Mouse (Mus musculus): ENCODE measurements around the gene Lhfpl2.

Gene Lhfpl2

DNA sequence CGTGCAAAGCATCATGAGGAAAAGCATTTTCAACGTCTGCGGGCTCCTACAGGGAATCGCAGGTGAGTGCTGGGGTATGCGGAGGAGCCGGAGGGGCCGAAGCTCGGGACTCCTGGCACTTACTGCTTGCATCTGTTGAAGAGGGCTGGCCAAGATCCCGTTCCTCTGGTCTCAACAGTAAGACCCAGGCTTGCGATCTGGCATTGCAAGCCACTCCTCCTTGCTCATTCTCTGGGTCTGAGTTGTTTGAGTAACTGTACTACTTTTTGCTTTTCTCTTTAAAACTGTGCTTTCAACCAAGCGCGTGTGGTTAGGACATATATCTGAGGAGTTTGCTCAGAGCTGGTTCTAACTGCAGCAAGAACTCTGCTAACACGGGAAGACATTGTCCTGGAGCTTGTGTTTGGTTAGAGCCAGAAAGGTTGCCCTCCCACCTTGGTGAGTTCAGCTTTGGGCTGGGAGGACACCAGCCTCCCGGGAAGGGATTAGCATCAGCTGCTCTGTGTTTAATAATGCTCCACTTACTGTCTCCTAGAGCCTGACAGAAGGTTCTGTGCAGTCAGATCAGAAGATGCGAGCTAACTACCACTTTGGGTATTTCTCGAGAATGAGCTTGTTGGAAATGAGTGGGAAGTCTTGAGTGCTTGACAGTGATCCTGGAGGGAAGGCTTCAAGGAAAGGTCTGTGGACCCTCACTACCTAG is 117.1 kb downstream of the Lhfpl2 start:
- DNase-seq (ENCODE audit: low read depth, low spot score) = peak; percentile 25

DNA sequence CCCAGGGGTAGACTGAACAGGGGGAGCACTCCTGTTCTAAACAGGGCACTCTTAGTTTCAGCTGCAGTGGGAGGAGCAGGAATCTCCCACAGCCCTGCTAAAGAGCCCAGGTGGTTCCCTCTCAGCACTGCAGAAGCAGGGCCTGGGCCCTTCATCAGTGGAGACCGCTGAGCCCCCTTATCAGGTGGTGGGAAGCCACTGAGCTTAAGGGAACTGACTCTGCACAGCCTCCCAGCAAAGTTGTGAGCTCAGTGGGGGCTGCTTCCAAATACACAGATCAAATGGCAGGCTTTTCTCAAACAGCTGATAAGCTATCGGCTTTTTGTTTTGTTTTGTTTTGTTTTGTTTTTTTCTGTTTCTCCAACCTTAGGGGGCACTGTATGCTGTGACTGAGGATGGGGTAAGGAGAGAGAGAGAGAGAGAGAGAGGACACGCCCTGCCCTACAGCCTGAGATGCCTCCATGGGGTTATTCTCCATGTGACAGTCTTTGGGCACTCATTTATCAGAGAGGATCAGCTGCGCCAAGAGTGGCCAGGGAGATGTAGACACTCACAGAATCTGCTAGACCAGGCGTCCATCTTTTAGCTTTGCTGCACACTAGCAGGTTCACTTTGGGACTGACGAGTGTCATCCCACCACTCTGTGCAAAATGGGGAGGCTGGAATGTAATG is 117.9 kb downstream of the Lhfpl2 start:
- no peak for DNase-seq (ENCODE audit: low read depth, low spot score)

DNA sequence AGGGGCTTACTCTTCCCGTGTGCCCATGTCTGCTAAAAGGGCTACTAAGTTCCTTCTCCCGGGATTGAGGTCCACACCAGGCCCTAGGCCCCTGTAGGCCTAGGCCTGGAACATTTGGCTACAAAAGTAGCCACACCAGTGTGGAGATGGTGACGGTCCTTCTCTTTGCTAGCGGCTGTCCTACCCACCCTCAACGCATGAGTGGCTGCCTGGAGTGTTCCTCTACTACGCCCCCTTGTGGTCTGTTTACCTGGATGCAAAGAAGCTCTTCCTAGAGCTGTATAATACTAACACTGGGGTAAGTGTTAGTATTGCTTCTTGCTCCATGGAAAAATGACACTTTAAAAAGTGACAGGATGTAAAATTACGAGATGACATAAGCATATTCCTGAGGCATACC is 119.6 kb downstream of the Lhfpl2 start:
- DNase-seq (ENCODE audit: low read depth, low spot score) = peak; percentile 65

DNA sequence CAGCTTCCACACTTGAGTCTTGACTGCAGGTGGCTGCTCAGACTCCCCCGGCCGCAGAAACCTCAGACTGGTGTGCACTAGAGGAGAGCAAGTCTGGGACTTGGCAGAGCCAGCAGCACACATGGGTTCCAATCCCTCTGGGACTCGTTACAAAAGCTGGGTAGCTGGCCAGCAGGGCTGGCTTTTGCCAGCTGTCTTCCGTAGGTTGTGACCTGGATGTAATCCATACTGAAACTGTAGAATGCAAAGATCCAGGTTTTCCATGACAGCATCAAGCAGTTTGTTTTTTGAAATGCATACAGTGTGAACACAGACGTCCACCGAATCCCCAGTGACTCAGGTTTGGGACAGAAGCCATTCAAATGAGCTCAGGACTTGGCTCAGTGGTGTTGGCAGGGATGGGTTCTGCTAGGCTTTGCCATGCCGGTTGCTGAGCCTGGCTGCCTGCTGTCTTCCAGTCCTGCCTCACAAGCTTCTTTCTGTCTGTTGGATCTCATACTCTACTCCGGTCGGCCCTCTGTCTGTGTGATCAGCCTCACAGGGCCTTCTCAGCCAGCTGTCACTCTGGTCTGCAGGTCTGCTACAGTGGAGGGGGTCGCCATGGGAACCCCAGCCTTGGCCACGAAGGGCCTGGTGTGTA is 120.9 kb downstream of the Lhfpl2 start:
- DNase-seq (ENCODE audit: low read depth, low spot score) = no peak

DNA sequence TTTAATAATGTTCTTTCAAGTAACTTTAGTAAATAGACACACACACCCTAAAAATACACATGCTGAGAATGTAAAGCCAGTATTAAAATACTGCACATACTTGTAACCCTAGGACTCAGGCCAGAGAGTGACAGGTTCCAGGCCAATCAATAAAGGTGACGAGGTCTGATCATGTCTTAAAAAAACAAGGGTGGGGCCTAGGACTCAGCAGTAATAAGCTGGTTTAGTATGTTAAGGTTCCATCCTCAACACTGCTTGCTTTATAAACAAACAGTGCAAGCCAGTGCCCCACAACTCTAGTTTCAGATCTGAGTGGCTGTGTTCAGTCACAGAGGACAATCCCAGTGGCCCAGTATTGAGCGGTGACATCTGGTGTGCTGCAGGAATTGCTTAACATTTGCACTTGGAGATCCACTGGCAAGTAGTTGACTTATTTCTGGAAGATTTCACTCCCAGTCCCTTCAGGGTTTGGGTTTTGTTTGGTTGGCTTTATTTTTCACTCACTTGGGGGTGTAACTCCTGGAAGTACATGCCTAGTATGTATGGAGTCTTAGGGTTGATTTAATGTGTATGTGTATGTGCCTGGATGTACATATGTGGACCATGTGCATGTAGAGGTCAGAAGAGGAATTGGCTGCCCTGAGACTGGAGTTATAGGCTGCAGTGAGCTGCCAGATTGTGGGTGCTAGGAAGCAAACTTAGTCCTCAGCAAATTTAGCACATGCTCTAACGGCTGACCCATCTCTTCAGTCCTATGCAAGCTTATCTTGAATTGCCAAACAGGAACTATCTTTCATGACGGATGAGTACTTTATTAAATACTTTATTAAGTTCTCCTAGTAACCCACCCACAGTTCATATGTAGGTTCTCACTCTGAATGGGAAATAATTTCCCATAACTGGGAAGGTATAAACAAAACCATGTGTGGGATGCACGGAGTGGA is 123.2 kb downstream of the Lhfpl2 start:
- DNase-seq (ENCODE audit: low read depth, low spot score) = no peak

DNA sequence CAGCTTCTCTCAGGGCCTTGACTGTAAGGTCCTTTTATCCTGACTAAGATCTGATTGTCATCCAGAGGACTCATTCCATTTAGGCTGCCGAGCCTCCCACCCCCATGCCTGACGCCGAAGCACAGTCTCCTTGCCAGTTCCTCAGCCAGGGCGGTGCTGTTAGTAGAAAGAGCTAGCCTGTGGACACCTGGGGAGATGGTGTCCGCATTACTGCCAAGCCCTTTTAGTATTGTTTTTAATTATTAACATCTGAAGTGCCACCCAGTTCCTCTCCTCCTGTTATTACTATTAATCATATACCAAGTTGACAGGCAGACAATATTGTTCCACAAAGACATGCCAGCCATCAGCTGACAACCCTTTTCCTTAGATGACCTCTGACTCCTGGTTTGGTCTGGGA is 124.4 kb downstream of the Lhfpl2 start:
- DNase-seq (ENCODE audit: low read depth, low spot score) = no peak

DNA sequence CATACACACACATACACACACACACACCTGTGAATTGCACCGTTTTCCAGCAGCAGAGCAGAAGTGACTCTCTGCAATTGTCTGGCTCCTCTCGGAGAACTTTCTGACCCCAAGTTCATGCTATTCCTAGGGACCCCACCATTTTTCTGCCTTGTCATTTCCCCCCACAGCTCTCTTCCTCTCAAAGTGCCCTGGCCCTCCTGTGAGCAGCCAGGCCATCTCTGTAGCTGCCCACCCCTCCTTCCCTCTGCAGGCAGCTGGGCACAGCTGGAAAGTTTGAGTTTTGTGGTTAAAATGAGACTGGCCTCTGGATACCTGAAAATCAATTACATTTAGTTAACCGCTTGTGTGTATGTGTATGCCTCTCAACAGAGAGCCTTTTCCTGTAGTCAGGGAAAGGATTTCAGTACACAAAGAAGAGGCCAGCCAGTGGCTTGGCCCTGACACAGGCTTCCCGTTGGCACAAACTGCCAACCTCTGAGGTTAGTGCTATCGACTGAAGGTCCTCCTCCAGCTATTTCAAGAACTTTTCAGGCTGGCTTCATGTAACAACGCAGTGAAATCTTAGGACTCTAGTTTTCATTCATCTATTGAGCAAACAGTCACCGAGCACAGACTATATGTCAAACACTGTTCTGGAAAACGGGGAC is 125.9 kb downstream of the Lhfpl2 start:
- no peak for DNase-seq (ENCODE audit: low read depth, low spot score)

DNA sequence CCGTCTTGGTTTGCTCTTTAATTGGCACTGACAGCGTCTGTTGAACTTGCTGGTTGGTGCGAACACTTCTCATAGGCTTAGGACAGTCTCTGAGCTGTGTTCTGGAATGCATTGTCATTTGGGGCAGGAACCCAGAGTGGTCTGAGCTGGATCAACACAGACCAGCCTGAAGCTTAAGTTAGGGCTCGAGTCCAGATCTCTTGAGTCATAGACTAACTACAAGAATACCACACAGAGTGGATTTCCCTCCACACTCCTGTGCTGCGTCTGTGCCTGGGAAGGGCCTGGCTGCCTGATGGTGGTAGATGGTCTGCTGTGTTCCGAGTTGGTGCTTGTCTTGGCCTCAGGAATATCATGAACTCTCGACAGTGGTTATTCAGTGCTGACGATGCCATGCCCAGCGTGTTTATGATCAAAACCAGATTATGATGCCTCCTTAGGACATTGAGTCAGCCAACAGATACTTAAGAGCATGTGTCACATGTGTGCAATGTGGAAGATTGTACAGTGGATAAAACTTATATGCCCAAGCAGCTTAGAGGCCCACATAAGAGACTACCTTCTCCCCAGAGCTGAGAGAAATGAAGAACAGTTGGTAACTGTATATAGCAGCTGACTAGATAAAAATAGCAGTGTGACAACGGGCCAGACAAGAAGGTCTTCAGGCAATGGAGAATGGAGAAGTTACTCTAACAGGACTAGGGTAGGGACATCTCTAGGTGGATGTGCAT is 127.3 kb downstream of the Lhfpl2 start:
- no peak for DNase-seq (ENCODE audit: low read depth, low spot score)

DNA sequence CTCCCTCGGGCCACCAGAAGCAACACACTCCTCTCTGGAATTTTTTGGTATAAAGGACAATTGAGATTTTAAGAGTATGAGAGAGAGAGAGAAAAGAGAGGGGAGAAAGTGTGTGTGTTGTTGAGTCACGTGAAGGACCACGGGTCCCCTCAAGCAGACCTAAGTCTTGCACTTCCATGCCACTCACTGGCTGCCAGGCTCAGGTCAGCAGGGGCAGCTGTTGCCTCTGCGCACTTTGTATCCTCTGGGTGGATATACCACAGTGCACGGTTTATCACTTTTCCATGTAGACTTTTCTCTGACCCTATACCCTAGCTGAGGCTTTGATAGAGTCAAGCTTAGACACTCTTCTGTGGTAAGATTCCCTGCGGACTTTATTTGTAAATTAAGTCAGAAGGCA is 128.0 kb downstream of the Lhfpl2 start:
- DNase-seq (ENCODE audit: low read depth, low spot score) = no peak

DNA sequence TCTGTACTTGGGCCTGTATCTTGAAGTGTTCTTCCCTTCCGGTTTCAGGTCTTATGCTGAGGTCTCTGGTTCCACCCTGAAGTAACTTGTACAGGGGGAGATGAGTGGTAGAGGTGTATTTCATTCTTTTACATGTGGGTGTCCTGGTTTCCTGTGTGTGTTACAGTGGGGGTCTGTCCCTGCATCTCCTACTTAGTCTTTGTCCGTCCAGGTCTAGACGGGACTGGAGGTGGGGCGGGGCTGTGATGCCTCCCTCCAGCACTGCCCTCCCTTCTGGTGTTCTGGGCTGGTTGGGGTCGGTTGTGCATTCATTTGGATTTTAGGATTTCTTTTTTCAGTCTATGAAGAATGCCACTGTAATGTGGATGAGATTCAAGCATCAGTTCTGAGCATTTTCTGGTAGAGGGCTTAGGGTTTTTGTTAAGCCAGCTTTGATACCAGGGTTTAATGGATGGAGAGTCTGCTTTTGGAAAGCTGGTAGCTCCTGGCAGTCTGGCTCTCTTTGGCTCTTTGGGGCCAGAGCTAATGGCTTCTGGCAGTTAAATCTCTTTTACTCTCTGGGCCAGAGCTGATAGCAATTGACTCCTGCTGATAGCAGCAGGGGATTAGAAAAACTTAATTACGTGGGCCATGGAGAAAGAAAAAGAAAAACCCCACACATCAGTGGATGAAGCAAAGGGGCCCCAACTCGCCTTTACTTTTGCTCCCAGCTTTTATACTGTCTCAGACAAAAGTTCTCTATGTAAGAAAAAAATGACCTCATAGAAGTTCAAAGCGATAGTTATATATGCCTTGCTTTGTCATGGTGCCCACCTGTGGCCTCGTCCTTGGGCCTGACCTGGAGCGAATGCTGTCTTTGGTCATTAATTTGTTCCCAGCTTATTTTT is 130.8 kb downstream of the Lhfpl2 start:
- no peak for DNase-seq (ENCODE audit: low read depth, low spot score)

DNA sequence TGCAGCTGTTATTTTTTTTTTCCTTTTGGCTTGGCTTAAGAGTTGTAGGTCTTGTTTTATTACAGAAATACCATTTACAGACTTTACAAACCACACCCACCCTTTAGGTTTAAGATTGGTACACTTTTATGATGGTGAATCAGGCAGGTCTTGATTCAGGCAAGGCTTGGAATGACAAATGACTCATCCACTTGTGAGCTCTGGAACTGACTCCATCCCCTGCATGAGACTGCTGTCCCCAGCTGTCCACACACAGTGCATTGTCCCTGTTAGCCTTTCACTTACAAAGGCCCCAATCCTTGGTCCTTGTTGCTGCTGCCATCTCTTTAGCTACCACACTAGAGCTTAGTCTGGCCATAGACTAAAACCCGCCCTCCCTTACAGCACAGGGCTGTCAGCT is 132.8 kb downstream of the Lhfpl2 start:
- no peak for DNase-seq (ENCODE audit: low read depth, low spot score)

DNA sequence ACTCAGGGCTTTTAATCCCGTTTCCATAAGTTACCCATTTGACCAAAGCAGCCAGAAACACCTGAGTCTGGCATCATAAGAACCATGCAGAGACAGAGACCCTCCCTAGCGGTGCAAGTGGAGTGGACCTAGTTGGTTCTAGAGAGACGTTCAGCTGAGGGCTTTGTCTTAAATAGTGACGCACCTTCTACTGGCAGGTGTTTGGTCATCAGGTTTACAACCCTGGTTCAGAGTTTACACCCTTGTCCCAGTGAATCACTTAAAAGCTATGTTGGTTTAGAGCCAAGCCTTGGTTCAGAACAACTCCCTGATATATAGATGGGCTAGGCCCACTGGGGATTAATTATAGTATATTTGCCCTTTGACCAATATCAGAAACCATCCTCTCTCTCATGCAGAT is 135.6 kb downstream of the Lhfpl2 start:
- DNase-seq (ENCODE audit: low read depth, low spot score) = no peak

DNA sequence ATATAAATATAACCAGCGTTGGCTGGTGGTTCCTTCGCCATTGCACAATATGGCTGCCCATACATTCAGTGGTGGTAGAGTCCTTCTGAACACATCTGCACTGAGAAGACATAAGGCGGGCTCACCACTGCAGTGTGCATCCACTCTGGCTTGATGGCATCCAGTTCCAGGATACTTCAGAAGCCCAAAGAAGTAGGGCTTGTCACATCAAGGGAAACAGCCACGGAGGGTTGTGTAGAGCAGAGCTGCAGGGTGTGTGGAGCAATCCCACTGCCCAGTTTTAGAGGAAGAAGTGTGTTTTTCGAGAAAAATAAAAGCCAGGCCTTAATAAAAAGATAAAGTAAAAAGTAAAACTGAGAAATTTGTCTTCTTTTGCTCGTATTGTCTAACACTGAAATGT is 141.0 kb downstream of the Lhfpl2 start:
- no peak for DNase-seq (ENCODE audit: low read depth, low spot score)

DNA sequence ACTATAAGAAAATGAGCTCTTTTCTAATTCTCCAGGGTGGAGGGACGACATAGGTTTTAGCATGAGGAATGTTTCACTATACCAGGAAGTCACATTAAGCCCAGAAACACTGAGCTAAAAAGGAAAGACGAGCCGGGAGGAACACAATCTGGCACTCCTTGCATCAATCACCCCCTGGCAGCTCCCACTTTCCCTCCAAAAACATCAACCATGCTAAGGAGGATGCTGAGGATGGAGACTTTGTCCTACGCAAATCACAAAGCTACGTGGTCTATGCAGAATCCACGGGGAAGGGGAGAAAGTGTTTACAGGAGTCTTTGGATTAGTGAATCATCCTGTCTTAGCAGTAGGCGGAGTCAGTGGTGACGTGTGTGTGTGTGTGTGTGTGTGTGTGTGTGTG is 142.2 kb downstream of the Lhfpl2 start:
- DNase-seq (ENCODE audit: low read depth, low spot score) = no peak

DNA sequence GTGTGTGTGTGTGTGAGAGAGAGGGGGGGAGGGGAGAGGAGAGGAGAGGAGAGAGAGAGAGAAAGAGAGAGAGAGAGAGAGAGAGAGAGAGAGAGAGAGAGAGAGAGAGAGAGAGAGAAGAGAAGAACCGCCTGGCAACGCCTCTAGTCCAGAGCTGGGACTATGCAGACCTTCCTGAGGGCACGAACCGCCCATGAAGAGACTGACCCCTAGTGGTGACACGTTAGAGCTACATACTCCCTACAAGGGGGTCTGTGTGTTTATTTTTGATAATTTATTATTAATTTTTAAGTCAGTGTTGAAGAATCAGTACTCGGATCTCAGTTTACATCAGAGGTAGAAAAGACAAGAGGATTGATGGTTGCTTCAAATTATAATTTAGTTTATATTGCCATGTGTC is 147.6 kb downstream of the Lhfpl2 start:
- DNase-seq (ENCODE audit: low read depth, low spot score) = peak; percentile 54

DNA sequence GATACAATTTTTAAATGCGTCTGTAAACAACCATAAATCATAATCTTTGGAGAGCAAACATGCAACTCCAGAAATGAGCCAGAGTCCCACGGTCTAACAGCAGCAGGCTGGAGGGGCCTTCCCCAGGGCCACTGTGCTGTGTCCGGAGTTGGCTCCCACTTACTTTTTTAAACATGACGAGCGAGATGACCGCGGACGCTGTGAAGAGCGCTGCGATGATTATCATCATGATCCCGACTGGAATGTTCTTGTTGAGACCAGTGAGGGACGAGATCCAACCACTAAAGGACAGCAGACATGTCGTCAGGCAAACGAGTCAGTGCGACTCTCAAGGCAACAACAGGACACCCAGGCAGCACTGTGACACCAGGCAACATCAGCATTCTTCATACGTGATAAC is 150.4 kb downstream of the Lhfpl2 start:
- no peak for DNase-seq (ENCODE audit: low read depth, low spot score)

DNA sequence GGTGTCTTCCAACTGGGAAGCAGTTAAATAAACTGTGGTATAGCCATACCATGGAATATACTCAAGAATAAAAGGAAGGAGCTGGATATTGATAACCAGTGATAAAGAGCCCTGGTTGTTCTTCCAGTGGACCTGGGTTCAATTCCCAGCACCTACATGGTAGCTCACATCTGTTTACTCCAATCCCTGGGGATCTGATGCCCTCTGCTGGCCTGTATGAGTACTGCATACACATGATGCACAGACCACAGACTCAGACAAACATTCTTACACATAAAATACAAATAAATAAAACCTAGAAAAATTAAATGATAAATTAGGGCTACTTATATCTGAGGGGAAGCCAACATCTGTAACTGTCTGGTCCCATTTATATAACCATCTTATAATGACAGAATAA is 151.3 kb downstream of the Lhfpl2 start:
- DNase-seq (ENCODE audit: low read depth, low spot score) = peak; percentile 47

DNA sequence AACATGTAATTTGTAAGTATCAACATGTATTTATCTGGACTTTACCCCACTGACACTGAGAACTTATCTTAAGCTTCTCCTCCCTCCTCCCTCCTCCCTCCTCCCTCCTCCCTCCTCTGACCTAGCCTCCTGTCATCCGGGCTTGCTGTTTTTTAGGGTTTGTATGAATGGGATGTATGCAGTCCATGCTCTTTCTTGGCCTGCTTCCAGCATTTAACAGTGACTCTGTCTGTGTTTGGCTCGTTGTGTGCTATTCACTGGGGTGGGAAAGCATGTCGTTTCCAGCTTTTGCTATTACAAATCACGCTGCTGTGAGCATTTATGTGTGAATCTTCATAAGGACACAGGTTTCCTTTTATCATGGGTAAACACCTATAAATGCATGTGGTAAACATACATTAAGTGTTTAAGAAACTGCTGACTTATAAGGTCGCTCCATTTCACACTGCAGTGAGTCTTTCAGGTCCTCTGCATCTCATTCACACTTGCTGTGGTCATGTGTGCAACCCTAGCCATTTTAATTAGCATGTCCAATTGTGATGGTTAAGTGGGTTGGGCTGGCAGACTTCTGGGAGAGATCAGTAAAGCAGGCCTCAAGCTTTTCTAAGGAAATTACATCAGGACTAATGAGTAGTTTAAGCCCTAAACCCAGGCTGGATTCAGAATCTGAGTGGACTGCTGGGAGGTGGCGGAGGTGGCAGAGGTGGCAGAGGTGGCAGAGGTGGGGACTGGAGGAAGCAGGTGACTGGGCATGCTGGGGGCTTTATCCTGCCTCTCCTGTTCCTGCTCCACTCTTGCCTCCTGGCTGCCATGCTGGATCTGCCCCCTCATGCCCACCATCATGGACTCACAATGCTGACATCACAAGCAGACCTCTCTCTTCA is 153.9 kb downstream of the Lhfpl2 start:
- DNase-seq (ENCODE audit: low read depth, low spot score) = no peak

DNA sequence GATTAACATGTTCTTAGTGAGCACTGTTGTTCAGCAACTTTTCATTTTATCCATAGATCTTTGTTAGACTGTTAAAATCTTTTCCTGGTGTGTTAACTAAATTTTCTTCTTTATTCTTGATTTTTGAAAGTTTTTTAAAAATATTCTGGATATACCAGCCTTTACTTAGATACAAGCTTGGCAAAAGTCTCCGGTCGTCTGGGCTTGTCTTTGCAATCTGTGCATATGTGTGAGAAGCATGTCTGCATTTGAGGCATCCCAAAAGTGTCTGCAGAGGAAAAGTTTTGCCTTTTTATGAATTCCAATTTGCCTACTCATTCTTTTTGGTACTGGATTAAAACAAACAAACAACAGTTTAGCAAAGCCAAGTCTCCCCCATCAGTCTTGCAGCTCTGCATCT is 154.6 kb downstream of the Lhfpl2 start:
- no peak for DNase-seq (ENCODE audit: low read depth, low spot score)

Measured in R1 (cell line).